Mouse (Mus musculus) ovary, postnatal 10 days (tissue): ENCODE data around the gene Vamp8.

ENCODE experiments used
- DNase-seq: peaks from one replicate; pipeline ENCODE4 v3.0.0; 2022; ENCODE audit warnings: low spot score

Vamp8 gene

GRCm38 (mm10) chr6:72371147-72371546, 19.4 kb downstream of the Vamp8 start:
- DNase-seq, result no peak

- no peak for DNase-seq
Observed at GRCm38 (mm10) chr6:72370091-72370490, 20.4 kb downstream of the Vamp8 start.

GRCm38 (mm10) chr6:72369557-72369956, 20.9 kb downstream of the Vamp8 start:
- DNase-seq, result no peak

GRCm38 (mm10) chr6:72367460-72367974, 23.0 kb downstream of the Vamp8 start:
- no peak for DNase-seq

GRCm38 (mm10) chr6:72366844-72367443, 23.6 kb downstream of the Vamp8 start, which contains the start of gene Rnf181:
Gene Rnf181 (minus strand): TSS chr6:72366956.
- DNase-seq, result no peak

GRCm38 (mm10) chr6:72366304-72366703, 24.2 kb downstream of the Vamp8 start:
- no peak for DNase-seq

- DNase-seq, result no peak
Observed at GRCm38 (mm10) chr6:72364985-72365384, 25.5 kb downstream of the Vamp8 start.

- no peak for DNase-seq
Observed at GRCm38 (mm10) chr6:72364009-72364408, 26.5 kb downstream of the Vamp8 start.

GRCm38 (mm10) chr6:72362132-72363028, 28.1 kb downstream of the Vamp8 start:
- peak; percentile 83 for DNase-seq

- DNase-seq, result no peak
Observed at GRCm38 (mm10) chr6:72361121-72361551, 29.4 kb downstream of the Vamp8 start.

GRCm38 (mm10) chr6:72360599-72360935, 29.9 kb downstream of the Vamp8 start:
- DNase-seq, result no peak

GRCm38 (mm10) chr6:72359891-72360598, 30.5 kb downstream of the Vamp8 start:
- no peak for DNase-seq

- DNase-seq, result no peak
Observed at GRCm38 (mm10) chr6:72359343-72359742, 31.2 kb downstream of the Vamp8 start.

GRCm38 (mm10) chr6:72358086-72358764, 32.3 kb downstream of the Vamp8 start:
- DNase-seq, result no peak

- no peak for DNase-seq
Observed at GRCm38 (mm10) chr6:72357164-72358079, 33.1 kb downstream of the Vamp8 start.

- DNase-seq, result no peak
Observed at GRCm38 (mm10) chr6:72356001-72356532, 34.4 kb downstream of the Vamp8 start.

GRCm38 (mm10) chr6:72355066-72355911, 35.2 kb downstream of the Vamp8 start, which contains the start of gene Tmem150a:
Gene Tmem150a (plus strand): TSS chr6:72355447.
- DNase-seq, result peak; percentile 62

GRCm38 (mm10) chr6:72354025-72354424, 36.5 kb downstream of the Vamp8 start:
- DNase-seq, result no peak

- no peak for DNase-seq
Observed at GRCm38 (mm10) chr6:72352636-72353405, 37.7 kb downstream of the Vamp8 start.
